Mouse (Mus musculus): Measurements from ENCODE around the gene Tssk6. TPM values are rescaled to one million over a fixed set of nuclear protein-coding genes. Genes with fewer than 3 reads are reported as not detected.

The Tssk6 gene
- polyA plus RNA-seq (2014; fragmentation: Illumina TruSeq; extraction: RNeasy Lipid Tissue Mini Kit (QIAGEN cat#74804); ENCODE audit: low read depth, low replicate concordance): 9.8 TPM

GRCm38 (mm10) chr8:69902163-69903062, at the start of gene Tssk6, which contains the start of the genes Ndufa13 and Yjefn3:
Gene Tssk6, plus strand, starts transcription at chr8:69902184.
Gene Ndufa13, minus strand, starts transcription at chr8:69902558.
Gene Yjefn3, minus strand, starts transcription at chr8:69902712.

GRCm38 (mm10) chr8:69887289-69888243, 14.4 kb upstream of the Tssk6 start, which contains the start of gene Cilp2:
Gene Cilp2, minus strand, starts transcription at chr8:69887687.

Other genes starting within 250 kb of the Tssk6 start
- gene Zfp964, start 247.7 kb upstream of the Tssk6 start, polyA plus RNA-seq (2014; fragmentation: Illumina TruSeq; extraction: RNeasy Lipid Tissue Mini Kit (QIAGEN cat#74804); ENCODE audit: low read depth, low replicate concordance): 3.6 TPM
- gene Zfp869, start 191.5 kb upstream of the Tssk6 start, polyA plus RNA-seq (2014; fragmentation: Illumina TruSeq; extraction: RNeasy Lipid Tissue Mini Kit (QIAGEN cat#74804); ENCODE audit: low read depth, low replicate concordance): 29.1 TPM
- gene Zfp963, start 152.2 kb upstream of the Tssk6 start, polyA plus RNA-seq (2014; fragmentation: Illumina TruSeq; extraction: RNeasy Lipid Tissue Mini Kit (QIAGEN cat#74804); ENCODE audit: low read depth, low replicate concordance): 5.3 TPM
- 0.65 TPM for gene Gm20422, start 127.3 kb upstream of the Tssk6 start, polyA plus RNA-seq (2014; fragmentation: Illumina TruSeq; extraction: RNeasy Lipid Tissue Mini Kit (QIAGEN cat#74804); ENCODE audit: low read depth, low replicate concordance)
- gene Atp13a1, start 111.0 kb upstream of the Tssk6 start, polyA plus RNA-seq (2014; fragmentation: Illumina TruSeq; extraction: RNeasy Lipid Tissue Mini Kit (QIAGEN cat#74804); ENCODE audit: low read depth, low replicate concordance): 22.3 TPM
- 18.1 TPM for gene Zfp866, start 111.0 kb upstream of the Tssk6 start, polyA plus RNA-seq (2014; fragmentation: Illumina TruSeq; extraction: RNeasy Lipid Tissue Mini Kit (QIAGEN cat#74804); ENCODE audit: low read depth, low replicate concordance)
- 13.0 TPM for gene Gmip, start 93.5 kb upstream of the Tssk6 start, polyA plus RNA-seq (2014; fragmentation: Illumina TruSeq; extraction: RNeasy Lipid Tissue Mini Kit (QIAGEN cat#74804); ENCODE audit: low read depth, low replicate concordance)
- gene Lpar2, start 79.8 kb upstream of the Tssk6 start, polyA plus RNA-seq (2014; fragmentation: Illumina TruSeq; extraction: RNeasy Lipid Tissue Mini Kit (QIAGEN cat#74804); ENCODE audit: low read depth, low replicate concordance): 1.9 TPM
- 6.2 TPM for gene Pbx4, start 69.7 kb upstream of the Tssk6 start, polyA plus RNA-seq (2014; fragmentation: Illumina TruSeq; extraction: RNeasy Lipid Tissue Mini Kit (QIAGEN cat#74804); ENCODE audit: low read depth, low replicate concordance)
- gene Cilp2, start 14.5 kb upstream of the Tssk6 start, polyA plus RNA-seq (2014; fragmentation: Illumina TruSeq; extraction: RNeasy Lipid Tissue Mini Kit (QIAGEN cat#74804); ENCODE audit: low read depth, low replicate concordance): 0.38 TPM
- 118 TPM for gene Ndufa13, start 374 bp downstream of the Tssk6 start, polyA plus RNA-seq (2014; fragmentation: Illumina TruSeq; extraction: RNeasy Lipid Tissue Mini Kit (QIAGEN cat#74804); ENCODE audit: low read depth, low replicate concordance)
- gene Yjefn3, start 528 bp downstream of the Tssk6 start, polyA plus RNA-seq (2014; fragmentation: Illumina TruSeq; extraction: RNeasy Lipid Tissue Mini Kit (QIAGEN cat#74804); ENCODE audit: low read depth, low replicate concordance): 1.6 TPM
- 41.1 TPM for gene Gatad2a, start 94.2 kb downstream of the Tssk6 start, polyA plus RNA-seq (2014; fragmentation: Illumina TruSeq; extraction: RNeasy Lipid Tissue Mini Kit (QIAGEN cat#74804); ENCODE audit: low read depth, low replicate concordance)
- 33.6 TPM for gene Mau2, start 140.6 kb downstream of the Tssk6 start, polyA plus RNA-seq (2014; fragmentation: Illumina TruSeq; extraction: RNeasy Lipid Tissue Mini Kit (QIAGEN cat#74804); ENCODE audit: low read depth, low replicate concordance)
- gene Sugp1, start 140.6 kb downstream of the Tssk6 start, polyA plus RNA-seq (2014; fragmentation: Illumina TruSeq; extraction: RNeasy Lipid Tissue Mini Kit (QIAGEN cat#74804); ENCODE audit: low read depth, low replicate concordance): 23.3 TPM
- 0.68 TPM for gene Tm6sf2, start 170.7 kb downstream of the Tssk6 start, polyA plus RNA-seq (2014; fragmentation: Illumina TruSeq; extraction: RNeasy Lipid Tissue Mini Kit (QIAGEN cat#74804); ENCODE audit: low read depth, low replicate concordance)
- 0.10 TPM for gene Hapln4, start 181.3 kb downstream of the Tssk6 start, polyA plus RNA-seq (2014; fragmentation: Illumina TruSeq; extraction: RNeasy Lipid Tissue Mini Kit (QIAGEN cat#74804); ENCODE audit: low read depth, low replicate concordance)
- gene Ncan, start 218.7 kb downstream of the Tssk6 start, polyA plus RNA-seq (2014; fragmentation: Illumina TruSeq; extraction: RNeasy Lipid Tissue Mini Kit (QIAGEN cat#74804); ENCODE audit: low read depth, low replicate concordance): 0.21 TPM
- gene Nr2c2ap, start 229.1 kb downstream of the Tssk6 start, polyA plus RNA-seq (2014; fragmentation: Illumina TruSeq; extraction: RNeasy Lipid Tissue Mini Kit (QIAGEN cat#74804); ENCODE audit: low read depth, low replicate concordance): 17.3 TPM
- gene Rfxank, start 237.0 kb downstream of the Tssk6 start, polyA plus RNA-seq (2014; fragmentation: Illumina TruSeq; extraction: RNeasy Lipid Tissue Mini Kit (QIAGEN cat#74804); ENCODE audit: low read depth, low replicate concordance): 13.1 TPM
- 57.0 TPM for gene Borcs8, start 237.3 kb downstream of the Tssk6 start, polyA plus RNA-seq (2014; fragmentation: Illumina TruSeq; extraction: RNeasy Lipid Tissue Mini Kit (QIAGEN cat#74804); ENCODE audit: low read depth, low replicate concordance)
- 0.40 TPM for gene Mef2b, start 237.5 kb downstream of the Tssk6 start, polyA plus RNA-seq (2014; fragmentation: Illumina TruSeq; extraction: RNeasy Lipid Tissue Mini Kit (QIAGEN cat#74804); ENCODE audit: low read depth, low replicate concordance)